Mouse (Mus musculus) liver, embryonic 14.5 days (tissue): ENCODE measurements at regions not wholly inside any gene's neighbourhood (a gene's known extent, or its start where the extent isn't known, plus 50 kb on each side); places are given as distances from the start of the nearest gene placed in this dataset.

Experiments
- ATAC-seq: fragments of 200-750 bp; cut with Nextera tagmentation; 2 replicates; pipeline ENCODE4 v1.8.0; 2017; ENCODE audit warnings: moderate number of reproducible peaks, mild to moderate bottlenecking, moderate library complexity; ENCODE audit not compliant: insufficient read depth
- DNase-seq, 3 experiments: peaks; one replicate each; pipeline ENCODE4 v3.0.0-alpha.2; 2012 to 2013; ENCODE audit warnings: low read depth in 3 of 3, low spot score in 3 of 3
- H3K27ac ChIP-seq: fragments of 300-500 bp; sonication (generic); 2 replicates; pipeline ENCODE4 v1.5.1; 2014; ENCODE audit warnings: moderate library complexity, mild to moderate bottlenecking, control low read depth, inconsistent platforms
- H3K27me3 ChIP-seq: fragments of 300-500 bp; sonication (generic); 2 replicates; pipeline ENCODE4 v1.6.1; 2014; ENCODE audit warnings: mild to moderate bottlenecking, low read length, moderate library complexity; ENCODE audit not compliant: control insufficient read depth, insufficient read depth
- H3K36me3 ChIP-seq: fragments of 300-500 bp; sonication (generic); replicated peaks from 2 replicates; pipeline ENCODE4 v1.6.1; 2014; ENCODE audit warnings: low read depth; ENCODE audit not compliant: control insufficient read depth, insufficient read depth
- H3K4me1 ChIP-seq, 2 experiments: fragments of 200-500 bp in 1 of 2; fragments of 300-500 bp in 1 of 2; sonication (generic) in 1 of 2; replicated peaks; 2 replicates each; pipeline ENCODE4 v1.6.1; 2012 to 2014; ENCODE audit warnings: antibody characterized with exemption in 1 of 2, inconsistent platforms in 1 of 2, low read length in 1 of 2; ENCODE audit not compliant: control insufficient read depth in 2 of 2, insufficient read depth in 2 of 2
- H3K4me2 ChIP-seq: fragments of 300-500 bp; sonication (generic); 2 replicates; pipeline ENCODE4 v1.6.1; 2014; ENCODE audit warnings: low read depth, mild to moderate bottlenecking, control low read depth, moderate library complexity
- H3K4me3 ChIP-seq, 2 experiments: fragments of 200-500 bp in 1 of 2; fragments of 300-500 bp in 1 of 2; sonication (generic) in 1 of 2; 2 replicates each; pipeline ENCODE4 v1.5.1; 2012 to 2014; ENCODE audit warnings: low read depth in 2 of 2, low read length in 2 of 2, mild to moderate bottlenecking in 2 of 2, control low read depth in 1 of 2, inconsistent platforms in 1 of 2, moderate library complexity in 1 of 2; ENCODE audit not compliant: insufficient read depth in 1 of 2
- H3K9ac ChIP-seq: fragments of 300-500 bp; sonication (generic); replicated peaks from 2 replicates; pipeline ENCODE4 v1.6.1; 2014; ENCODE audit warnings: mild to moderate bottlenecking, control low read depth, moderate library complexity
- H3K9me3 ChIP-seq: fragments of 300-500 bp; sonication (generic); 2 replicates; pipeline ENCODE4 v1.6.1; 2016; ENCODE audit warnings: low read length, mixed read lengths; ENCODE audit not compliant: control insufficient read depth
- CTCF ChIP-seq: IDR thresholded peaks from 2 replicates; pipeline ENCODE4 v1.5.1; 2016; ENCODE audit warnings: antibody characterized with exemption, low read depth, control low read depth
- EP300 ChIP-seq: IDR thresholded peaks from 2 replicates; pipeline ENCODE4 v1.6.1; 2016; ENCODE audit warnings: antibody characterized with exemption, low read depth
- WGBS: fragments of 180-500 bp; shearing (Covaris S2); extraction: QIAGEN DNeasy Blood & Tissue Kit; methylation state at CpG from one replicate; pipeline ENCODE4 v1.1.7; 2014; ENCODE audit not compliant: insufficient replicate concordance; 5-methylcytosine and 5-hydroxymethylcytosine counted together

DNA sequence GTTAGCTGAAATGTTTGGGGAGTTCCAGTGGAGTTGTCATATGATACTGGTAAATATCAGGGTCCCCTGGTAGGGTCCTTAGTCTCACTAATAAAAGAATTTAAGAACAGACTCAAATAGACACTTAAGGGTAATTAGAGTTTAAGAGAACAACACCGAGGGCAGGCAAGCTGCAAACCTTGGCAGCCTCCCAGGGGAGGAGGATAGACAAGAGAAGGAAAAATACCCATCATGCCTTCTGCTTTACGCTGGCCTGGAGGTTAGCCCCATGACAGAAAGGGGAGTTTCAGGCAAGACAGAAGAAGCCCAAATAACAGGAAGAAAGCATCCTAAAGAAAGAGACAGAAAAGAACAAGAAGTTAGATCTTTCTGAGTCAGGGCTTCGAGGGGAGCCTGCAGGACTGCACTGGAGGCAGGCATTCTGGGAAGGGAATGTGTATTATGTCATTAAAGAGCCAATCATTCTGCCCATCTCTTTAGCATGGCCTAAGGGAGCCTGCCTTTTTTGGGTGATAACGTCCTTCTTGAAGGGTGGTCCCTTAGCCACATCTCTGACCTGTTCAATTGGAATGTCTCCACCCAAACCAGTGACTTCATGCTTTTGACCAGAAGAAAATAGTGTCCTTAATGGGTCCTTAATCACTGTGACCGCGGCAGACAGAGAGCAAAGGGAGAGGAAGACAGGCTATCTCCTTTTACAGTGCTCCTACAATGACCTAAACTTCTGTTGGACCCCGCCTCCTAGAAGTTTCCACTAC, 64.6 kb downstream of the Phlda1 start:
- Histone ChIP-seq H3K27me3 (no peaks in the 10 kb centered on the region), H3K4me3 (no peak overlapping the region), H3K9ac (no peak overlapping the region), H3K4me2 (no peak overlapping the region), H3K27ac (no peak overlapping the region), H3K36me3 (no peaks in the 10 kb centered on the region), H3K4me1 (peaks cover 0 to 10% of the 10 kb centered on the region in 2 experiments; a peak in 3 of 4 replicates), H3K9me3 (no peaks in the 10 kb centered on the region)
- no peak for DNase-seq
- WGBS: 44% methylated on average over 7 of the region's 7 CpGs
- TF ChIP-seq CTCF (no peak), EP300 (no peak)
- no peak for ATAC-seq

DNA sequence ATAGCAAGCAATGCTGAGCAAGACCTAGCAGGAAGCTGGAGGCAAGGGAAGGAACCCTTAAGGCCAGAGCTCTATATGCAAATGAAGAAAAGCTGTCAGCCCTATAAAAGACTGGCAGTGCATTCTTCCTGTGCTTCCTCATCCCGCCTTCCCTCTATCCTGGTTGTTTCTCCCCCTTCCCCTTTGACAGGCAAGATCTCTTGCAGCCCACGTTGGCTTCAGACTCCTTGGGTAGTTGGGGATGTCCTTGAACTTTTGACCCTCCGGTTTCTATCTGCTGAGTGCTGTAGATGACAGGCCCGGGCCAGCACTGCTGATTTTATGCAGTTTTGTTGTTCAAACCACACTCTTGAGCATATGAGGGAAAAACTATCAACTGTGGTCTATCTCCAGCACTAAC, 68.1 kb downstream of the Phlda1 start:
- ATAC-seq (no peak), DNase-seq (no peak)
- TF ChIP-seq CTCF (no peak), EP300 (no peak)
- Histone ChIP-seq H3K9ac (no peak overlapping the region), H3K4me3 (no peak overlapping the region), H3K4me1 (peaks cover 7 to 23% of the 10 kb centered on the region in 2 experiments; a peak in 3 of 4 replicates), H3K27ac (no peak overlapping the region), H3K9me3 (no peaks in the 10 kb centered on the region), H3K36me3 (no peaks in the 10 kb centered on the region), H3K4me2 (no peak overlapping the region), H3K27me3 (no peaks in the 10 kb centered on the region)
- 53% methylated on average over 4 of the region's 4 CpGs for WGBS

DNA sequence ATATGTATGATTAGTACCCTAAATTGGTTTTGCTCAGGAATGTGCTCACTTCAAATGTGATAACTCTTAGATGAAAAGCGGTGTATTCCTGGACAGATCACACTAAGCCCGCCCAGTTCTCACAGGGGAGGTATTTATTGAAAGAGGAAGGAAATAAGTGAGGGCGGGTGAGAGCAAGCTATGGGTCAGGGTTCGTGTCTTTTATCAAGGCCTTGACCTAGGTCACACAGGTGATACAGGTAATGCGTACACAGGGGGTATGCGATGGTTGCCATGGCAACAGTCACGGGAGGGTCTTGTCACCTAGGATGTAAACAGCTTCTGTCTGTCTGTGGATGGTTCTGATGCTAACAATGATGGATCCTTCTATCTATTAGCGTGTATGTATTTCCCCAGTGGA, 68.7 kb downstream of the Phlda1 start:
- Histone ChIP-seq H3K36me3 (no peaks in the 10 kb centered on the region), H3K9me3 (no peaks in the 10 kb centered on the region), H3K27me3 (no peaks in the 10 kb centered on the region), H3K9ac (no peak overlapping the region), H3K27ac (no peak overlapping the region), H3K4me2 (no peak overlapping the region), H3K4me3 (no peak overlapping the region), H3K4me1 (peaks cover 8 to 29% of the 10 kb centered on the region in 2 experiments)
- WGBS: 35% methylated on average over 8 of the region's 8 CpGs
- no peak for TF ChIP-seq EP300
- no peak for TF ChIP-seq CTCF
- no peak for DNase-seq
- no peak for ATAC-seq

DNA sequence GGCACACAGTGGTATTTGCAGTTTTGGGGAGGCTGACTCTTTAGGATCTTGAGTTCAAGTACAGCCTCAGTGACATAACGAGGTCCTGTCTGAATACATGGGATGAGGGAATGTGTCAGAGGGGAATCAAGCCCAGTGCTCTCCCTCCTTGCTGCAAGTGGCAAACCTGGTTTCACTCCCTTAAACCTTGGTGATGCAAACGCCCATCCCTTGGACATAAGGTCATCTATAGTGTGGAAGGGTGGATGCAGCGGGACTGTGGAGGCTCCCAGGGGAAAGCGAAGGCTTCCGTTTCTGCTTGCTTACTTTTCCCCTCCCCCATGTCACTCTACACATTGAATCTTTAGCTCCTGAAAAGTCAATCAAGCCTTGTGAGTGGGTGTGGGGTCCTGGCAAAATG, 69.2 kb downstream of the Phlda1 start:
- Histone ChIP-seq H3K4me2 (no peak overlapping the region), H3K9me3 (no peaks in the 10 kb centered on the region), H3K27me3 (no peaks in the 10 kb centered on the region), H3K36me3 (no peaks in the 10 kb centered on the region), H3K4me3 (no peak overlapping the region), H3K9ac (no peak overlapping the region), H3K4me1 (peaks cover 10 to 32% of the 10 kb centered on the region in 2 experiments), H3K27ac (no peak overlapping the region)
- 55% methylated on average over 5 of the region's 5 CpGs for WGBS
- DNase-seq (no peak), ATAC-seq (no peak)
- TF ChIP-seq CTCF: no peak
- TF ChIP-seq EP300: no peak

DNA sequence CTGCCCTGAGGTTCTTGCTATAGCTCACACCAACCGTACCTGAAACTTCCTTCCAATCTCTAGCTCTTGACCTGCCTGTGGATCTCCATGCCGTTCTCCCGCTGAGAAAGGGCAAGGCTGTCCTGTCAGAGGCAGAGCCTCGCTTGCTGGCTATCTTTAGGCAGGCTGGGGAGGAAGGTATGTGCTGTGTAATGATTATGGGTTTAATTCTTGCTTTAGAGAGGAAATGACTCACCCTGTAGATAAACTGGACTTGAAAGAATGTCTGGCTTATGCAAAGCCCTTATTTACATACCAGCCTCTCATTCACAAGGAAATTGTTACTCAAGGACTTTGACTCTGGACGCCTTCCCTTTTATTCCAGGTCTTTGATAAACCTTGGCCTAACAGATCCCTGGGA, 69.8 kb downstream of the Phlda1 start:
- H3K4me2 ChIP-seq: no peak overlapping the region
- H3K27ac ChIP-seq: no peak overlapping the region
- no peaks in the 10 kb centered on the region for H3K27me3 ChIP-seq
- DNase-seq (peak in 1 of 3 experiments; percentile 33), ATAC-seq (peak; percentile 54)
- H3K4me1 ChIP-seq: peaks cover 15 to 37% of the 10 kb centered on the region in 2 experiments
- H3K36me3 ChIP-seq: no peaks in the 10 kb centered on the region
- H3K4me3 ChIP-seq: no peak overlapping the region
- 5% methylated on average over 5 of the region's 5 CpGs for WGBS
- no peak for TF ChIP-seq EP300
- TF ChIP-seq CTCF: no peak
- H3K9me3 ChIP-seq: no peaks in the 10 kb centered on the region
- no peak overlapping the region for H3K9ac ChIP-seq
